Mouse (Mus musculus): ENCODE measurements around the gene Zfp518a. TPM values are rescaled to one million over a fixed set of nuclear protein-coding genes. Genes with fewer than 3 reads are reported as not detected.

The Zfp518a gene
- total RNA-seq, 2 experiments from 2014 or later: 7.9 to 8.0 TPM

DNA sequence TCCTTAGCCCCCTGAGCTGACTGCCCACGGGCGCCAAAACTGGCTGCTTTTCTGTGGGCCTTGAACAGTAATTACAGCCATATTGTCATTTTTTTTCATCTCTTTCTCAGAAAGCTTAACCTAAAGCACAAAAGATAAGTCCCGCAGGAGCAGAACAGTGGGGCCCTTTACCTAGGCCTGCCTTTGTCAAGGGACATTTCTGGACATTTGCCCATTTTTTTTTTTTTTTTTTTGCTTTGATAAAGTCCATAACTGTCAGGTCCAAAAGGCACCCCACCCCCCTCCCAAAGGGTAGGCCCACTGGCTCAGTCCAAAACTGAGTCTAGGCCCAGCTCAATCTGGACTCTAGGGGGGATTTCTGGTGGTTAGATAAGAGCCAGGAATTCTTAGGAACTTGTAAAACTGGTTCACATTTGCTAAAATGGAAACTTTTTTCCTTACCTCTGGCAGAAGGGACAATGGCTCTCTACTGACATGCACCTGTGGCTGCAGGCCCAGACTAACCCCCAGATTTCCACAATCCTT is 69.9 kb downstream of the Zfp518a start:
- intact Hi-C loops (cut with DNase I): no loop called here

DNA sequence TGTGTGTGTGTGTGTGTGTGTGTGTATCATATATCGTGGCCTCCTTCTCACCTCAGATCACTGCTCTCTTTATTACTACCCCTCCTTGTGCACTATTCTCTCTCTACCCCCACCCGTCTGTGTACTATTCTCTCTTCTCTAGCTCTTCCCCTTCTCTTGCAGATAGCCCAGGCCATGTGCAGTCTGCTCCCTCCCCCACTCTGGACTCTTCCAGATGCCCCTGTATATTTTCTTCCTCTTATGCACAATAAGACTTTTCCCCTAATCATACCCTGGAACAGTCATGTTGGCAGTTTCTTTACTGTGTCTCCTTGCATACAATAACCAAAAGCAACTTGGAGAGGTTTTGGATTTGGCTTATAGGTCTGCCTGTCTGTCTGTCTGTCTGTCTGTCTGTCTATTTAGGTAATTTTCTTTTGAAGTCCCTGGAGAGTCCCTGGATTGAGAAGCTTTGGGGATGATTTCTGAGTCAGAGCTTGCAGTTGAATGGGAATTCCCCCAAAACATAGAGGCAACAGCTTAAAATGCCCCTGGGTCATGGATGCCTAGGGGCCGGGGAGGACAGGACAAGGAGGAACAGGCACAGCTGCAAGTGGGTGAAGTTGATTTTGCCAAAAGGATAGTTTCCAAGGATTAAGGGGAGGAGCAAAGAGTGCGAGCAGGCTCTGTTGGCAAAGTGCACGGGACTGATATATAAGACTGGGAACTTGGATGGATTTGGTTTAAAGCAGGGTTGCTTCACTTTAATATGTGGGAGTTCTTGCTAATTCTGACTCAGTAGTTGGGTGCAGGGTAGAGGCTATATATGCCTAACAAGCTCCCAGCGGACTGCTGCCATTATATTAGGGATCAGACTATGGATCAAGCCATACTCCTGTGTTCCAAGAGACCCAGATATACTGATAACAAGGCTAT is 70.7 kb downstream of the Zfp518a start:
- intact Hi-C loops (cut with DNase I): no loop called here
- DNase-seq (ENCODE audit: low spot score in 2 of 2): no peak

More for the DNA sequence above, 69.9 kb downstream of the Zfp518a start:
- DNase-seq (ENCODE audit: low spot score in 2 of 2): no peak

Small RNA genes within 50 kb of the gene (microRNA-seq; reads per million reads assigned to microRNA genes)
- not detected for gene Mir8092

Other genes with a start within 250 kb of the Zfp518a start
- 1 to 10 TPM in 1 of 2 experiments, under 1 TPM in 1; 0.39 to 1.3 TPM for gene Cc2d2b, start 146.0 kb upstream of the Zfp518a start, total RNA-seq (2021)
- 1 to 10 TPM; 7.1 to 8.9 TPM for gene Ccnj, start 63.4 kb upstream of the Zfp518a start, total RNA-seq (2021)
- 10 to 100 TPM; 10.8 to 12.6 TPM for gene Blnk, start 99.8 kb downstream of the Zfp518a start, total RNA-seq (2021)
- not detected for gene Dntt, start 134.6 kb downstream of the Zfp518a start, total RNA-seq (2021)
- gene Opalin, start 182.4 kb downstream of the Zfp518a start, total RNA-seq (2021): 10 to 100 TPM in 1 of 2 experiments, 1 to 10 TPM in 1; 7.7 to 18.0 TPM